Mouse (Mus musculus) adrenal gland (tissue): ENCODE measurements around the gene Prpf19.

Experiments used
- intact Hi-C: fragments of 180-260 bp; cut with DNase I; formaldehyde crosslinking; loops from one replicate; pipeline ENCODE4 v1.15.1; 2025
- long read RNA-seq, 2 experiments: library from polyadenylated mRNA; unstranded; transcript quantifications; one replicate each; pipeline ENCODE4 v2.0.0; 2020; ENCODE audit warnings: borderline replicate concordance in 1 of 2; ENCODE audit not compliant: insufficient replicate concordance in 1 of 2

The Prpf19 gene
- long read RNA-seq, experiment 1, partial matches to known transcripts: 1 of 1 reads
- long read RNA-seq, experiment 1, other reads (novel, unspliced or antisense): 0 of 1 reads
- long read RNA-seq, experiment 2, full-length matches to known transcripts: 1 of 1 reads
- long read RNA-seq, experiment 2, partial matches to known transcripts: 0 of 1 reads
- long read RNA-seq, experiment 2, other reads (novel, unspliced or antisense): 0 of 1 reads

DNA sequence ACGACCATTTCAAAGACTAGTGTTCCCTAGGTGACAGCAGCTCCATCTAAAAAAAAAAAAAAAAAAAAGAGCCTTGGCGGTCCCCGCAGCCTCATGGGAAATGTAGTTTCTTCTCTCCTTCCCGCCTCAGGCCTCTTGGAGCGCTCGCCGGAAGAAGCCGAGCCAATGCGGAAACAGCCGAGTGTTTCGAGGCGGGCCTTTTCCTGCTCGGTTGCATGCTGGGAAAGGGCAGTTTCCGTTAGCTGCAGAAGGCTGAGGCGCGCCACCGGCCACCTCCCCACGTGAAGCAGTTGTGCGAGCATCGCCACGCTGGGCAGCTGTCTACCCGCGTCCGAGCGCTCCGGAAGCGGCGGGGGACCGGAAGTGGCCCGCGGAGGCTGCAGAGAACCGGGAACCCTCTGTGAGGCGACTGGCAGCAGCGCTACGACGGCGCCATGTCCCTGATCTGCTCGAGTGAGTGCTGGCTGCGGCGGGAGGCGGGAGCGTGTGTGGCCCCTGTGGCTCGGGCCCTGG lies at the start of gene Prpf19:
TSS of gene Prpf19 (plus strand) at position 216 of the 513 bp plus-strand sequence.
- intact Hi-C loops: no loop called here

DNA sequence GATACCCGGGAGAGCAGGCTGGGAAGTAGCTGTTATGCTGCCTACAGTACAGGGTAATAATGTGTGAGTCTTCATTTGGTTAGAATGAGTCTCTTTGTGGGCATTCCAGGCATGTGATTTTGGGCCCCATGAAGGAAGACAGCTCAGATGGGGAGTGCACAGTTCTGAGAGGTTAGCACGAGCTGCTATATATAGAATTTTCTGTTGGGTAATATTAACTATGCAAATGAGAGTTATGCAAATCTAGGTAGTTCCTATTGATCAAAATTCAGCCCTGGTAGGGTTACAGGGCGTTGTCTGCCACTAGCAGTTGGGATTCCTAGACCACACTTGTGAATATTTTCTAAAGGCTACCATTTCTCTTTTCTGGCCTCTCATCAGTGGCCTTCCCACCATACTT lies 49.6 kb upstream of the Prpf19 start:
- intact Hi-C loops: no loop called here

DNA sequence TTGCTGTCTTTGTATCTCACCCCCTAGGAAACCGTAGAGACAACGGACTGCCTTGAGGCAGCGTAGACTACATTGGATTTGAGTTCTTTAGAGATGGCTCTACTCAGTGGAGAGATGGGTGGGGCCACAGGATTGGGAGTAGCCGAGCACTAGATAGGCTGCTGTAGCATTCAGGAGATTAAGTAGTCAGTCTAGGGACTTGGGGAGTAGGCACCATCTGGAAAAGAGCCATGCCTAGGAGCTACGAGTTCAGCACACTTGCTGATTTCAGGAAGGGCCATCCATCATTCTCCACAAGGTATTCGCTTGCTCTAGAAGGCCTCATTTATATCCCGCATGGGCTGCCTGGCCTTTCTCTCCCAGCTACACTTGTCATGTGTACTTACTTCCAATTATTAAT lies 48.9 kb upstream of the Prpf19 start:
- intact Hi-C loops: no loop called here

DNA sequence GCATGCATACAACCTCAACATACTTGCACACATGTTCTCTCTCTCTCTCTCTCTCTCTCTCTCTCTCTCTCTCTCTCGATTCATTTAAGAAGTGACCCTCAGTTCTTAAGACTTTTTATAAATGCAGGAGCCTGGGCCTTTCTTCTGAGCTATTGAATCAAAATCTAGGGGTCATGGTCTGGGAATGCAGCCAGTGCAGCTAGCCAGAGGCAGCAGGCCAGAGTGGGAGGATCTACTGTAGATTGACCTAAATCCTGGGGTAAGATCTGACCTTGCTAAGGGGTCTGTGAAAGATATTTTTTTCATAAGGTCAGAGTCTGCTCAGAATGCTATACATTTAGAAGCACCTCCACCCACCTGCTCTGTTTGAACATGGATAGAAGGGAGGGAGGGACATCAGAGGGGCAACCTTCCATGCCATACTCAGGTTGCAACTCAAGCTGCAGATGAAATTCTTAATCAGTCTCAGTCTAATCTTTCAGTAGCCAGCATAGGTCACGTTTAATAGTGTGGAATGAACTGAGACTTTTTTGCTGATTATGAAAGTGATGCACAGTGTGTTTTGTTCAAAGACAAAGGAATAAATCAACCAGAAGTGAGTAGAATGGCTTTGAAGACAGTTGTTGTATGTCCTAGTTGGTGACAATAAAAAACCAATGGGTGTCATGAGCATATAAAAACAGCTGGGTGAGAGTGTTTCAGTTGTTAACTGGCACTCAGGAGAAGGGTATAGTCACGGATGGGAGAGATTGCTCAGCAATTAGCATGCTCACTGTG lies 47.5 kb upstream of the Prpf19 start:
- intact Hi-C loops: no loop called here

DNA sequence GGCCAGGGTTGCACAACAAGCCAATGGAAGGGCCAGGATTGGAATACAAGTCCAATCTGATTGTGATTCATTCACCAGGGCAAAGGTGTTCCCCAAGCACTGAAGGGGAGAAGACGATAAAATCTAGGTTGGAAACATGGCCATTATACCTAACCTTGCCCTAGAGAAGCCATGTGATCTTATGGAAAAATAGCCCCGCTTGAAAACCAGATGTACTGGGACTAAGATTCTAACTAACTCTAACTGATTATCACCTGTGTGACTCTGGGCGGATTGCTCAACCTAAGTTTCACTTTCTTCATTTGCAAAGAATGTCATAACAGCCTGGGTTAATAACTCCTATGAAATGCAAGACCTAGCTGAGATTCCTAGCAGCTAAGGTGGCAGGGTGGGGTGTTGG lies 39.6 kb upstream of the Prpf19 start:
- intact Hi-C loops: no loop called here

DNA sequence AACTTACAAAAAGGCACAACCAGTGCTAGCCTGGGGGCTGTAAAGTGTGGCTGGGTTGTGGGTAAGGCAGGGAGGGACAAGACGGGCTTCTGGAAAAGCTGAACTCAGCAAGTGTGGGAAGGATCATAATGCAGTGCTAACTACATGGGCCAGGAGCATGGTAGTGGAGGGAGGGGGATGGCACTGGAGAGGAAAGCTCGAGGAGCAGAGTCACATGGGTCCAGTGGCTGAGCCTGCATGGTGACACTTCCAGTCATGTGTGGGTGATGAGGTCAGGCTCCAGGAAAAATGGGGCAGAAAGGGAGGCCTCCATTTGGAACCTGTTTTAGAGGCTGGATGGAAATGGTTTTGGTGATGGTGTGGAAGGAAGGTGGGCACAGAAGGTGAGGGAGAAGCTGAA lies 38.5 kb upstream of the Prpf19 start:
- intact Hi-C loops: no loop called here

DNA sequence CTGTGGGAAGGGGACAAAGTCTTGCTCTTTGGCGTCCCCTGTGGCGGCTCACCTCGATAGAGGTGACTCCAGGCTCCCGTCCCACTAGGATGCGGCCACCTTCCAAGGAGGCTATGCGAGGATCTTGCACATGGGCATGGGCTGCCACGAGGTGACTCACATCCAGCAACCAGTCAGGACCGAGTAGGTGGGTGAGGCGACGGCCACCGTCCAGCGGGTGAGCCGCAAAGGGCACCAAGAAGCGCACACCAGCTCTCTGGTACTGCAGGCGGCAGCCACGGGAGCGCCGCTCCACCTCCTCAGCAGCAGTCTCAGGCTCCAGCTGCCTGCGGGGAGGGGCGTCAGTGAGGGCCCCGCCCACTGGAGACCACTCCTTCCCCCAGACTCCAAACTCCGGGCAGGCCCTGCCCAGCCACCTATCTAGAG lies 34.9 kb upstream of the Prpf19 start:
- intact Hi-C loops: no loop called here

DNA sequence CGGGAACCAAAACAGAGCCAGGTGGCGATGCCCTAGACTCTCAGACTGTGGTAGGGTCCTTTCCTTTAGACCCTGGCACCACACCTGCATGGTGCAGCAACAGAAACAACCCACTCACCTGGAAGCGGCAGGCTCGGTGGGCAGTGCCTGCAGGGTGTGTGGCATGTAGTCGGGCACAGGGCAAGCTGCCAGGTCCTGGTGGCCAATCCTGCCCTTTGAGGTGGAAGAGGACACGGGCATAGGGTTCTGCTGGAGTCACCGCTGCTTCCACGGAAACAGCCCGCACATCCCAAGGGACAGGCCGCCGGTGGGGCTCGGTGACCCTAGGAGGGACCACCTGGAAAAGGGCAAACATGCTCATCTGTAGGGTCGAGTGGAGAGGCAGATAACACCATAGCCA lies 28.7 kb upstream of the Prpf19 start:
- intact Hi-C loops: no loop called here

DNA sequence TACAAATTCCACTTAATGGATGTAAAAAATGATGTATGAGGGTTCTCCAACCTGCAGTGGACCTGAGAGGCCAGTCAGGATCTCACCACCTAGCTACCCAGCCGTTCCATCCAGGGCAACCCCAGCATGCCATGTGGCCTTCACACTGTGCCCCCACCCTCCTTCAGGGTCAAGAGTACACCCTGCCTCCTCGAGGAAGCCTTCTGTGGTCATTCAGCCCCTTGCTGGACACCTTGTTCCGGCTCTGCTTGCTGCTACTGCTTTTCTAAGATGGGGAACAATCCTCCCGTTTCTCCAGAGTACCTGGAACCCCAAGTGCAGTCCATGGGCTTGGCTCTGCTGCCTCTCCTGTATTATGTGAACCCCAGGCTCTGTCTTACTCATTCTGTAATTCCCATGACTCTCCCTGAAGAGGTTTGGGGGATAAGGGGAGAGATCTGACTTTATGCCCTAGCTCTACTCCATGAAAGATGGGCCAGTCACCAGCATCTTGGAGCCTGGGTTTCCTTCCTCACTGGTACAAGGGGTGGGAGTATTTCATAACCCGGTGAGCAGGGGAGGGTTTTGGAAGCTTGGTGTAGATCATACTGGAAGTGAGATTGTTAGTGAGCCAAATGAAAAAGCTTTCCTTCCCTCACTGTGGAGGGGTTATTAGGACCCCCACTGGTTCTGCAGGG lies 26.9 kb upstream of the Prpf19 start:
- intact Hi-C loops: no loop called here

DNA sequence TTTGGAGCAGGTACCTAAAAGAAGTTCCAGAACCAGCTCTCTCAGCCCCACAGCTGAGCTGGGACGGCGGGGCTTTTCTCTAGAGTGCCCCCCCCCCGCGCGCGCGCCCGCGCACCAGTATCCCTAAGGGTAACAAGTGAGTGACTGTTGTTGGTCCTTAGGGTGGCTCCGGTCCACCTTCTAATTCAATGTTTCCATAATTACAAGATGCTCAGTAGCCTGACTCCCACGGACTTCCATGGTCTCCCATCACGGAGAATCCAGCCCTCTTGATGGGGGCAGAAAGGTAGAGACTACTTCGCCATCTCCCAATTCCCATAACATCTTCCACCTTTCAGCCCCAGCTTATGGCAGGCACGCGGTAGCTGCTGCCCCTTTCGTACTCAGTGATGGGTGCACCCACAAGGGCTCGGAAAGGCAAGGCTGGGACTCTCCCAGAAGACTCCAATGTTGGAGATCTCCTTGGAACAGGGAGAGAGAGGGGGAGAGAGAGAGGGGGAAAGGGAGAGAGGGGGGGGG lies 26.3 kb upstream of the Prpf19 start:
- intact Hi-C loops: no loop called here

DNA sequence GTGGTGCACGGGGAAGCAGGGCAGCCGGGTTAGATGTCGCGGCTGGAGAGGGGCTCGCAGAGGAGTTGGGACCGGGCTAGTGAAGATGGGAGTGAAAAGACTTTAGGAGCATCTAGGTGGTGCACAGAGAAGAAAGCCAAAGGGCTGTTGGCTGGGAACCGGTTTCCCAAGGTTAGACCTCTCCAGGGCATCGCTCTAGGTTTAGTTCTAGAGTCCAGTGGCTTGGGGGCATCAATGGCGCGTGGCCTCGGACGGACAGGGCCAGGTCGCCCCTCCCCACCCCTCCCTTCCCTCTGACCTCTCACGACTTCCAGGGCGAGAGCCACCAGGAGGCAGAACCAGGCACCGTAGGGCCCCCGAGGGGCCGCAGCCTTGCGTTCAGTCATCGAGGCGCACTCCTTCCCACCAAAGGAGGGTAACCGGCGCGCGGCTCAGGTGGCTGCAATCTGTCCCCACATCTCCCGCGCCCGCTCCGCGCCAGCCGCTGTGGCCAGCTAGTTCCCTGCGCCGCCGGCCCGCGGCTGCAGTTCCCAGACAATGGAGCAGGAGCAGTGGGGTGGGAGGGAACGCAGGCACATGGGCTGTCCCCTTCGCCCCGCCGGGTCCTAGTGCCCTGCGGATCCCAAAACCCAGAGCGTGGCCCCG lies 25.7 kb upstream of the Prpf19 start:
- intact Hi-C loops: no loop called here

DNA sequence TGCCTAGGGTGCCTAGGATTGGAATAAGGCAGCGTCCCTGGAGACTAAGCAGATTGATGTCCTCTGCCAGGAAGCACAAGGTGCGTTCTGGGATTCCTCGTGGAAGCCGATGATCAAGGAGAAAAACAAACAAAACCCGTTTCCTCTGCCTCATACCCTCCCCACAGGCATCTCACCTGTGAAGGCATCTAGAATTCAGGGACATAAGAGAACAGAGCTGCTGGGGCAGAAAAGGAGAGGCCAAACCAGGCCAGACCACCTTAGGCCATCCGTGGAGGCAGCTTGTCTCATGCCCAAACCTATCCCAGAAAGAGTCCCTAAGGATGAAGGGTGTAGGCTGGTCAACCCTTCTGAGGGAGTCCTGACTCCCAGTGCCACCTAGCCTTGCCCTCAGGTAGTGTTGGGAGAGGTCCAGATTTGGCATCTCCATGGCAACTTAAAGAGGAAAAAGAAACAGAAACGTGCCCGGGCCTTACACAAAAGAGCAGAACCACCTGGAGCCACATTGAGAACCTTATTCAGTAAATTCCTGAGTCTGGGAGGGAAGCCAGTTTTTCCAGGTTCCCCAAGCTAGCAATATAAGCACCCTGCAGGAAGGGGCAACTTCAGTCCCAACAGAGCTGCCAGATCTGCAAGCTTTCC lies 25.0 kb upstream of the Prpf19 start, which contains the start of gene Tmem132a:
TSS of gene Tmem132a (minus strand) at position 55 of the 642 bp plus-strand sequence.
- intact Hi-C loops: no loop called here

DNA sequence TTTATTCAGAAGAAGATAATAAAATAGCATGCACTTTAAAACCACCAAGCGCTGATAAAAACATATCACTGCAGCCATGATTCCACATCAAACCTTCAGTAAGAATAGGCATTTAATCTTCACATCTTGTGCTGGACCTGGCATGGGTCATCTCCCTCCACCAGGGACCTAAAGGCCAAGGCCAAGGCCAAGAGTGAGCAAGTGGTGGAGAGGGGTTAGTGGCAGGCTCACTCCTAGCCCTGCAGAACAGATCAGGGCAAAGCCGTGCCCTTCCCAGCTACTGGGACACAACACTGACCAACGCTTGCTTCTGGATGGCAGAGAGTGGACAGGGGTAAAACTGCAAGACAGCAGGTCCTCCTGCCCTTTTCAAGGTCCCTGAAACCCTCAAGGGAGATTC lies 24.4 kb upstream of the Prpf19 start:
- intact Hi-C loops: no loop called here

DNA sequence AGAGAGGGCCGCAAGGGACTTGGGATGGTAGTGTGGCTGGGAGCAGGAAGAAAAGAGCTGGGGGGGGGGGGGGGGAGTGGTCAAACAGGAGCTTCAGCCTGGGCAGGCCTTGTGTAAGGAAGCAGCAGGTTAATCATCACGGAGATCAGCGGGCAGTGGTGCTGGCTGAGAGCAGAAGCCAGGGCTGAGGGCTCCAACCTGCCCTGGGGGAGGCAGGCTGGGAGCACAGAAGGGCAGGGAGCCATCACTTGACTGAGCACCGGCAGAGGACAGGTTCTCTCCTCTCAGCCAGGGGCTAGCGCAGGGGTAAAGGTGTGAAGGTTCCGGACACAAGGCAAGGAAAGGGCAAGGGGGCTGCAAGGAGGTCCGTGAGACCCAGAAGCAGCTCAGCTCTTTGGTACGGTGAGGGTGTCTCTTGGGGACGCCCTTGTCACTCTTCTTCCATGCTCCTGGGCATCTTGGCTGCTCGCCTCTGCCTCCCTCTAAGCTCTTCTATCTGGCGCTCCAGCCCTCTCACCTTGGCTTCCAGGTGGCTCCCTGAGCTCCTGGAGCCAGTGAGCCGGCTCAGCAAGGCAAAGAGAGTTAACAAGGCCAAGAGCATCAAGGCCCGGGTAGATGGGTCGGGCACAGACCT lies 23.6 kb upstream of the Prpf19 start:
- intact Hi-C loops: no loop called here

DNA sequence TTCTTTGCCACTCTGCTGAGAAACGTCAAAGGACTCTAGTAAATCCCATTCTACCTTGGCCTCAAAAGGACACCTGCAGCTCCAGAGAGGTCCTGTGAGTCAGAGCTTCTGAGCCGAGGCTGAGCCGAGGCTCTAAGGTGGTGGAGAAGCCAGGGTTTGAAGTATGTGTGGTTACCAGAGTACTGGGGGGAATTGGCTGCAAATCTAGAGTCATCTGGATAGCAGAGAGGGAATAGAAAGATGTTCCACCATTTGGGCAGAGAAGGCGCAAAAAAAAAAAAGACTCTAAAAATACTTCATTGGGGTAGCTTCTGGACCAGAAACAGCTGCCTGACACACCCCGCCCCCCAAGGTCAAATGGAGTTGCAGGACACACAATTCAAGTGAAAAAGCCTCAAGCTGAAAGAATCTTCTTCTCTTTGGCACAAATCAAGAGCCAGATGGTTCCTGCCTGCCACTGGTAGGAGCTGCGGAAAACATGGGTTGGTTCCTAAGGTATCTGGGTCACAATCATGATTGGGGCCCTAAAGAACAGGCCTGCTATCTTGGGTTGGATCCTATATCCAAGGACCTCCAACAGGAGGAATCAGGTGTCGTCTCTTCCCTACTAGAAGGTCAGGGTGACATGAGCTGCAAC lies 16.7 kb upstream of the Prpf19 start:
- intact Hi-C loops: no loop called here

DNA sequence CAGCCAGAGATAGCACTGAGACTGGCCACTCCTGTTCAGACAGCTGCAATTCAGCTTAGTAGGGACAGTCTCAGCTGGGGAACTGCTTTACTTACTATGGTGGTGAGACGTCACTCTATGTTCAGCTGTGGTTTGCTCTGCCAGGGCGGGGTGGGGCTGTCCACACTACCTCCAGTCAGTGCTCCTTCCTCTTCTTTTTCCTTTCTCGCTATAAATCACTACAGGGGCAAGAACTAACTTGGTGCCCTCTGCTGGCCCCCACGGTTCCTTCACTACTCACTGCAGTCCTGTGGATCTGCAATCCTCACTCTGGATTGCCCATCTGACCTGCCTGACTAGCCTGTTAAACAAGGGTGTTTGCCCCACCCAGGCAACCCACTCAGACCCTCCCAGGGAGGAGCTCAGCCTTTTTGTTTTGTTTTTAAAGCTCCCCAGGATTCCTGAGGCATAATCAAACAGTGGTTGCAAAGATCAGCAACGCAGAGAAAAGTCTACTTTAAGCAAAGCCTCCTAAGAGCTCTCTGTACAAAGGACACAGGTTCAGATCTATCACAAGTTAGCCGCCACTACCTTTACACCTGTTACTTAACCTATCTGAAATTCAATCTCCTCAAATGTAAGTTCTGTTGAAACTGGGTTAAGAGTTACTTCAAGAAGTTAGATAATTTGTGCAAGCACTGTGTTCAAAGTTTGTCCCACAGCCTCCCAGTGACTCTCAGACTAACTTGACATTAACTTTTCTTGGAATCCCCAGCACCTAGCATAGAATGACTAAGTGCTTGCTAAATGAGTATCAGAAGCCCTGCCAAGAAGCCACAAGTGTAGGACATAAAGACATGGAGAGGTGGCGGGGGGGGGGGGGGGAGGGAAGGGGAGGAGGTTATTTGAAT lies 14.7 kb upstream of the Prpf19 start:
- intact Hi-C loops: no loop called here

DNA sequence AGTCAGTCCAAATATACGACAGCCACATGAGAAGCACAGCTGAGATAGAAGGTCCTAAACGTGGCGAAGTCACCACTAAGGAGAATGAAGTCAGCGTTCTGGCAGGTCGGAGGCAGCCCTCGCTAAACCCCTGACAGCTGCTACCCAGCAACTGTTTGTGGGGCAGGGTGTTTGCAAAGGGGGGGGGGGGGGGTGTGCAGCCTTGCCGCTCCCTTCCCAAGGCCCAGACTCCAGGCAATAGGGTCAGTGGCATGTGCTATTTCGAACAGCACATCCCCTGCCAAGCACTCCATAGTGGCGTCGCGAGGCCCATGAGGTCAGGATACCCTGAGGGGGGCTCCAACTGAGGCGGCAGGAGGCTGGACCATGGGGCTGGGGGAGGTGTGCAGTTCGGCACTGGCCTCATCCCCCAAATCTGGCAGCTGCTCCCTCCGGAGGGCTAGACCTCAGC lies 14.0 kb upstream of the Prpf19 start:
- intact Hi-C loops: no loop called here

DNA sequence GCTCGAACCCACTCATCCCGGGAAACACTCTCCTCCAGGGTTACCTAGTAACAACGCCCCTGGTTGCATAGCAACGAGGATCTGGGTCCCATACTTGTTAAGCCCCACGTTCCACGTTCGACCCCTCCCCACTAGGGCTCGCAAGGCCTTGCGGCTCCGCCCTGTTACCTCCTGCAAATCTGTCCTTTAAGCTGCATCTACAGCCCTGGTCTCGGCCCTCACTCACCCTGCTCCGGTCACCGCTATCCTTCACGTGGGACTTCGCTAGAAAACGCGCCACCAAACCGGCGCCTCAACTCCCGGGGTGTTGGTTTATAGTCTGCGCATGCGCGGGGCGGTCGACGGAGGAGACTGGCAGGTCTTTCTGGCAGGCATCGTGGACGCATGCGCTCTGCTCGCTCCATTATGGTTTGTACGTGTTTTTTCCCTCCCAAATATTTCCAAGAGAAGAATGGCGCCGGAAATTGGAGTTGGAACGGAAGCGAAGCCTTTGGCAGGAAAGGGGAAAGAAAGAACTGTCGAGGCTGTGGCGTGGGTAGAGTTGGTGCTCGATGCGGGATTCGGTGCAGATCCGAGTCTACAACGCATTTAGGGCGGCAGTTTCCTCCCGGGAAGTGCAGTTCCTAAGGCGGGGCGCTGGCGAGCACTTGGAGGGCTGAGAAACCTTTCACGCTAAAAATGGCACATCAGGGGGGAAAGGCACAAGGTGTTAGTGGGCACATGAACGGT lies 13.4 kb upstream of the Prpf19 start, which contains the start of gene Tmem109:
TSS of gene Tmem109 (minus strand) at position 576 of the 729 bp plus-strand sequence.
- intact Hi-C loops: no loop called here
